Mouse (Mus musculus): ENCODE results near the gene Tmem115. TPM values are rescaled to one million over a fixed set of nuclear protein-coding genes. Genes with fewer than 3 reads are reported as not detected.

Gene Tmem115
- polyA plus RNA-seq (2016; fragmentation: Nextera tagmentation; extraction: Ambion mirVana) = 43.6 TPM in 2 replicates

- peaks cover 30% of the 10 kb centered on the region for H3K4me1 ChIP-seq
- no peaks in the 10 kb centered on the region for H3K9me3 ChIP-seq
- H3K27me3 ChIP-seq = peaks cover 5% of the 10 kb centered on the region; the same call in 1 of the 2 replicates
- peak within 1 kb of the TSS; percentile 93 for H3K9ac ChIP-seq (replicated peaks)
- peak within 1 kb of the TSS; percentile 100 for H3K4me2 ChIP-seq (replicated peaks)
- H3K4me3 ChIP-seq = peak within 1 kb of the TSS; percentile 92
- ATAC-seq (ENCODE audit: low FRiP score, low read depth) = peak; percentile 98
- peaks cover 14% of the 10 kb centered on the region for H3K36me3 ChIP-seq
- under 1% methylated on average over 46 of the region's 48 CpGs for WGBS
- peak within 1 kb of the TSS; percentile 60 for H3K27ac ChIP-seq (replicated peaks)
These were observed at the start of gene Tmem115 for GRCm38 (mm10) chr9:107533791-107534407. TSS of gene Tmem115 (plus strand) at chr9:107533945.

DNA sequence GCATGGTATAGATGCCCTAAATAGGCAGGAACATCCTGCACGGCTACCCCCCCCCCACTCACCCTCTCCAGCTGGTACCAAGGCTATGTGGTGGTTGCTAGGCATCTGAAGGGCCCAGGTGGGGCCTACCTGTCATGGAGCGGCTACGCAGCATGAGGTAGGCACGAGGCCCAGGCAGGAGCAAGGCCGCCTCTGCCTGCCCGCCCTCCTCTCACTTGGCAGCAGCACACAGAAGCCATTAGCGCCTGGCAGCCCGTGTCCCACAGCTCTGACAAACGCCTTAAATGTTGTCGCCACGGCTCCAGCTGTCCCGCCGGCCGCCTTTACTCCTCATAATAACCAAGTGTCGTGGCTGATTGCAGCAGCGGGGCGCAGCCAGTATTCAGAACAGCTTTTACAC lies 49.4 kb upstream of the Tmem115 start:
- H3K27me3 ChIP-seq = 0 out of 2 replicates have a peak, but pooled peaks cover 5% of the 10 kb centered on the region
- 74% methylated on average over 17 of the region's 17 CpGs for WGBS
- peak overlapping the region; percentile 39 for H3K27ac ChIP-seq (replicated peaks)
- H3K4me3 ChIP-seq = no peak overlapping the region
- H3K9me3 ChIP-seq = no peaks in the 10 kb centered on the region
- ATAC-seq (ENCODE audit: low FRiP score, low read depth) = peak; percentile 35; the same call in 1 of the 2 replicates
- peaks cover 59% of the 10 kb centered on the region for H3K4me1 ChIP-seq
- H3K4me2 ChIP-seq (replicated peaks) = no peak overlapping the region
- H3K36me3 ChIP-seq = no peaks in the 10 kb centered on the region
- H3K9ac ChIP-seq (replicated peaks) = no peak overlapping the region

- no peak for ATAC-seq (ENCODE audit: low FRiP score, low read depth)
- Histone ChIP-seq H3K4me3 (no peak overlapping the region), H3K4me2 (replicated peaks) (no peak overlapping the region), H3K4me1 (peaks cover 55% of the 10 kb centered on the region), H3K27me3 (0 out of 2 replicates have a peak, but pooled peaks cover 5% of the 10 kb centered on the region), H3K36me3 (no peaks in the 10 kb centered on the region), H3K27ac (replicated peaks) (peak overlapping the region; percentile 39), H3K9me3 (no peaks in the 10 kb centered on the region), H3K9ac (replicated peaks) (no peak overlapping the region)
- 83% methylated on average over 6 of the region's 6 CpGs for WGBS
These were observed 49.0 kb upstream of the Tmem115 start for GRCm38 (mm10) chr9:107484766-107485165.

DNA sequence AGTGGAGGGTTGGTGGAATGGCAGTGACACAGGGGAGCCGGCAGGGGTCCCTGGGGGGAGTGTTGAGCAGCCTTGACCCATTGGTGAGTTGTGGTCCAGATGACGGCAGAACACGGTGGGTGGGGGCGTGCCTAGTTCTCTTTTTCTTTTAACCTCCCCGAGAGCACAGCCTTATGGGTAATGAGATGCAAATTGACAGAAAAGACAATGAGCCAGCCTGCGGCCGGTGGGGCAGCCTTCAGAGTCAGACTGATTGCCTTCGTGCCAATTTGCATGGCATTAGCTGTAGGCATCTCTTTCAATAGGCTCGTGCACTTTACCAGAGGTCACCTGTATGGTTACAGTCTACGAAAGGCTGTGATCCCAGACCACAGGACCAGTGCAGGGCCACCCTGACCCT lies 47.7 kb upstream of the Tmem115 start:
- 0 out of 2 replicates have a peak, but pooled peaks cover 5% of the 10 kb centered on the region for H3K27me3 ChIP-seq
- H3K4me3 ChIP-seq = no peak overlapping the region
- H3K36me3 ChIP-seq = no peaks in the 10 kb centered on the region
- H3K9me3 ChIP-seq = no peaks in the 10 kb centered on the region
- peaks cover 45% of the 10 kb centered on the region for H3K4me1 ChIP-seq
- ATAC-seq (ENCODE audit: low FRiP score, low read depth) = peak; percentile 61; the same call in 1 of the 2 replicates
- 0 out of 2 replicates have a peak overlapping the region, but pooled peaks have one; percentile 1 for H3K27ac ChIP-seq (replicated peaks)
- no peak overlapping the region for H3K9ac ChIP-seq (replicated peaks)
- 46% methylated on average over 10 of the region's 10 CpGs for WGBS
- no peak overlapping the region for H3K4me2 ChIP-seq (replicated peaks)

DNA sequence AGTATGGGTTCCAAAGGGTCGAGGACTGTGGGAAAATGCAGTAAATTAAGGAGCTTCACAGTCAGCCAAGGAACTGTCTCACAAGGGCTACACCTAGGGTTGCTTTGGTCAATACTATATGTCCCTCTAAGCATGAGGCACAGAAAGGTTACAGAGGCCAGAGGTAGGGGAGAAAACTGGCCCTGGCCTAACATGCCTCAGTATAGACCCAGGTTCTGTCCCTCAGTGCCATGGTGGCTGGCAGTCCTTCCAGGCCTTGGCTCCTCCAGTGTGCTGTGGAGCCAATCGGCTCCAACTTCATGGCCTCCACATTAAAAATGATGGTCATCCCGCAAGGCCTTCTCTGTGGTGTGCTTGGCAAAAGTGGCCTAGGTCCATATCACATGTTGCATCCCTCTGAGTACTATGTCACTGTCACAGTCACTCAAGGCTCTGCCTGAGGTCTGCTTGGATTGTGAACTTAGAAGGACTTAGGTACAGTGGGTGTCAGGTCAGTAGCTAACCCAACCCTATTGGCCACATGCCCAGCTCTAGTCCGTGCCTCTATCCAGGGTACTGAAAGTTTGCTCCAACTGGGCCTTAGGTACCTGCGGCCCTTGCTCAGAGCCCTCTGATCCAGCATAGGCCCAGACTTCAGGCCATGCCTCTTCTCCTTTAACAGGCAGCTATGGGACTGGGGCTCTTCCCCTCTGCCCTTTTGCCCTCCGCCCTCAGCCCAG lies 47.1 kb upstream of the Tmem115 start:
- Histone ChIP-seq H3K4me2 (replicated peaks) (no peak overlapping the region), H3K4me1 (peaks cover 39% of the 10 kb centered on the region), H3K4me3 (no peak overlapping the region), H3K9me3 (no peaks in the 10 kb centered on the region), H3K36me3 (no peaks in the 10 kb centered on the region), H3K9ac (replicated peaks) (no peak overlapping the region), H3K27me3 (0 out of 2 replicates have a peak, but pooled peaks cover 9% of the 10 kb centered on the region), H3K27ac (replicated peaks) (0 out of 2 replicates have a peak overlapping the region, but pooled peaks have one; percentile 1)
- 76% methylated on average over 6 of the region's 6 CpGs for WGBS
- no peak for ATAC-seq (ENCODE audit: low FRiP score, low read depth)

- Histone ChIP-seq H3K9me3 (no peaks in the 10 kb centered on the region), H3K9ac (replicated peaks) (no peak overlapping the region), H3K4me1 (peaks cover 39% of the 10 kb centered on the region), H3K4me3 (no peak overlapping the region), H3K4me2 (replicated peaks) (no peak overlapping the region), H3K27ac (replicated peaks) (no peak overlapping the region), H3K36me3 (no peaks in the 10 kb centered on the region), H3K27me3 (0 out of 2 replicates have a peak, but pooled peaks cover 9% of the 10 kb centered on the region)
- 74% methylated on average over 8 of the region's 8 CpGs for WGBS
- no peak for ATAC-seq (ENCODE audit: low FRiP score, low read depth)
These were observed 43.6 kb upstream of the Tmem115 start for GRCm38 (mm10) chr9:107490146-107490545.

- H3K27me3 ChIP-seq = 0 out of 2 replicates have a peak, but pooled peaks cover 9% of the 10 kb centered on the region
- H3K4me2 ChIP-seq (replicated peaks) = no peak overlapping the region
- H3K9ac ChIP-seq (replicated peaks) = no peak overlapping the region
- H3K4me1 ChIP-seq = peaks cover 35% of the 10 kb centered on the region
- no peak overlapping the region for H3K27ac ChIP-seq (replicated peaks)
- H3K4me3 ChIP-seq = no peak overlapping the region
- H3K36me3 ChIP-seq = no peaks in the 10 kb centered on the region
- 79% methylated on average over 6 of the region's 6 CpGs for WGBS
- no peaks in the 10 kb centered on the region for H3K9me3 ChIP-seq
- no peak for ATAC-seq (ENCODE audit: low FRiP score, low read depth)
These were observed 43.1 kb upstream of the Tmem115 start for GRCm38 (mm10) chr9:107490625-107491024.

- no peaks in the 10 kb centered on the region for H3K9me3 ChIP-seq
- H3K4me2 ChIP-seq (replicated peaks) = no peak overlapping the region
- no peak overlapping the region for H3K4me3 ChIP-seq
- peaks cover 9% of the 10 kb centered on the region; the same call in 1 of the 2 replicates for H3K27me3 ChIP-seq
- no peak for ATAC-seq (ENCODE audit: low FRiP score, low read depth)
- no peaks in the 10 kb centered on the region for H3K36me3 ChIP-seq
- H3K9ac ChIP-seq (replicated peaks) = no peak overlapping the region
- peaks cover 22% of the 10 kb centered on the region for H3K4me1 ChIP-seq
- WGBS = 59% methylated on average over 1 of the region's 1 CpGs
- no peak overlapping the region for H3K27ac ChIP-seq (replicated peaks)
These were observed 40.2 kb upstream of the Tmem115 start for GRCm38 (mm10) chr9:107493511-107493910.

DNA sequence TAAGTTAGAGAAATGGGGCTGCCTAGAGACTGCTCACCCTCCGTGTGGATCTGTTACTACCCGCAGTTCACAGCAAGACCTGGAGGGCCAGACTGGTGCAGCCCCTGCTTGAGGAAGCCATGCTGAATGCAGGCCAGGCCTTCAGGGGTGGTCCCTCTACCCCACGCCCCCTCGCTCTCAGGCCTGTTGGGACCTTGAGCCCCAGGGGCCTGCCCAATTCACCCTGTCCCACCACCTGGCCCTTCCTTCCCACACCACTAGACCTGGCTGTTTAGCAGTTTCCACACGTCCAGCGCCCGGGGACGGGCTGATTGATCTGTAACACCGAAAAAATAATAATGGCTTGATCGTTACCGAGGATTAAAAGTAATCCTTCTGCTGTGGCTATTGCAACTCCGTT lies 39.5 kb upstream of the Tmem115 start:
- ATAC-seq (ENCODE audit: low FRiP score, low read depth) = 0 out of 2 replicates have a peak, but pooled peaks have one; percentile 27
- no peak overlapping the region for H3K27ac ChIP-seq (replicated peaks)
- peaks cover 9% of the 10 kb centered on the region; the same call in 1 of the 2 replicates for H3K27me3 ChIP-seq
- H3K4me3 ChIP-seq = no peak overlapping the region
- H3K9me3 ChIP-seq = no peaks in the 10 kb centered on the region
- peaks cover 22% of the 10 kb centered on the region for H3K4me1 ChIP-seq
- no peaks in the 10 kb centered on the region for H3K36me3 ChIP-seq
- WGBS = 33% methylated on average over 12 of the region's 12 CpGs
- no peak overlapping the region for H3K9ac ChIP-seq (replicated peaks)
- H3K4me2 ChIP-seq (replicated peaks) = no peak overlapping the region

DNA sequence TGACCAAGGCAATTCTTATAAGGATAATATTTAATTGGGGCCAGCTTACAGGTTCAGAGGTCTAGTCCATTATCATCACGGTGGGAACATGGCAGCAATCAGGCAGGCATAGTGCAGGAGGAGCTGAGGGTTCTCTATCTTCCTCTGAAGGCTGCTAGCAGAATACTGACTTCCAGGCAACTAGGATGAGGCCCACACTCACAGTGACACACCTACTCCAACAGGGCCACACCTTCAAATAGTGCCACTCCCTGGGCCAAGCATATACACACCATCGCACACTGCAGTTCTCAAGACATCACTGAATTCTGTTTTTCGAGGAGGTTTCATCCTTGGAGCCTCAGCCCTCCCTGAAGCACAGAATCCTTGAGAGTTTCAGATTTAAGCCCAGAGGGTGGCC lies 37.4 kb upstream of the Tmem115 start:
- Histone ChIP-seq H3K27me3 (peaks cover 8% of the 10 kb centered on the region; the same call in 1 of the 2 replicates), H3K4me2 (replicated peaks) (no peak overlapping the region), H3K36me3 (no peaks in the 10 kb centered on the region), H3K9me3 (no peaks in the 10 kb centered on the region), H3K27ac (replicated peaks) (no peak overlapping the region), H3K4me3 (no peak overlapping the region), H3K4me1 (peaks cover 18% of the 10 kb centered on the region), H3K9ac (replicated peaks) (no peak overlapping the region)
- no peak for ATAC-seq (ENCODE audit: low FRiP score, low read depth)
- 86% methylated on average over 3 of the region's 3 CpGs for WGBS

- no peak overlapping the region for H3K4me3 ChIP-seq
- no peaks in the 10 kb centered on the region for H3K9me3 ChIP-seq
- no peaks in the 10 kb centered on the region; the same call in 1 of the 2 replicates for H3K27me3 ChIP-seq
- H3K27ac ChIP-seq (replicated peaks) = no peak overlapping the region
- 0 out of 2 replicates have a peak overlapping the region, but pooled peaks have one; percentile 17 for H3K9ac ChIP-seq (replicated peaks)
- H3K4me1 ChIP-seq = peaks cover 11% of the 10 kb centered on the region
- no peak for ATAC-seq (ENCODE audit: low FRiP score, low read depth)
- no peaks in the 10 kb centered on the region for H3K36me3 ChIP-seq
- no peak overlapping the region for H3K4me2 ChIP-seq (replicated peaks)
- WGBS = 83% methylated on average over 3 of the region's 3 CpGs
These were observed 32.9 kb upstream of the Tmem115 start for GRCm38 (mm10) chr9:107500708-107501286.
